Mouse (Mus musculus) heart, adult 11 months (tissue): ENCODE data around the gene Vegfd.

Source experiments
- DNase-seq: peaks from one replicate; pipeline ENCODE4 v3.0.0; 2022

Vegfd gene

DNA sequence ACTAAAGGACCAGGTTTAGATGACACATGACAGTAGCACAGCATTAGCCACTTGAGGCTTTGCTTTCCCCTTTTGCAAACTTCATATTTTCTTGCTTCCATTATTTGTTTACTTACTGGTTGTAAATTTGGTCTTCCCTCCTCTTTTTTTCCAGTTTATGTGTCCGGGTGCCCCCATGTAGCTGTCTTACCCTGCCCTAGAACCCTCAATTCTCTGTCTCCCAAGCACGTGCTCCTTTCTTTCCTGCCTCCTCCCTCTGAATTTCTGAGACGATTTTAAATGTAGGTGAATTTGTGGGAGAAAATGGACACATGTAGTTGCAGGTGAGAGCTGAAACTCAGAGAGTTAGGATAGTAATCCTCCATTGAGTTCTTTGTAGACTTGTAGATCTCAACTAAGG, 47.3 kb downstream of the Vegfd start:
- DNase-seq: no peak

DNA sequence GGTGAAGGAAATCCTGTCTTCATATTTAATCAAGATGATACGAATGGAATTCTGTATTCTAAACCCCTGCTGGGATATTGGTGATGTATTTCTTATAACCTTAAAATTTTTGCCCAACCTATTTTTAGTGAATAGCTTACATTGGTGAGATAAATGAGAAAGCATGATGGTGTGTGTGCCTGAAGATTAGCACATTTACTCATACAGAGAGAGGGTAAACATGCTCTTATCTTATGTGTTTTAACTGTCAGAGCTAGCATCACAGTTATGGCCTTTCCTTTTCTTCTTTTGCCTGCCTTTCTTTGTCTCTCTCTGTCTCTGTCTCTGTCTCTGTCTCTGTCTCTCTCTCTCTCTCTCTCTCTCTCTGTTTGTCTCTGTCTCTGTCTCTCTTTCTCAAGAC, 51.6 kb downstream of the Vegfd start:
- no peak for DNase-seq

DNA sequence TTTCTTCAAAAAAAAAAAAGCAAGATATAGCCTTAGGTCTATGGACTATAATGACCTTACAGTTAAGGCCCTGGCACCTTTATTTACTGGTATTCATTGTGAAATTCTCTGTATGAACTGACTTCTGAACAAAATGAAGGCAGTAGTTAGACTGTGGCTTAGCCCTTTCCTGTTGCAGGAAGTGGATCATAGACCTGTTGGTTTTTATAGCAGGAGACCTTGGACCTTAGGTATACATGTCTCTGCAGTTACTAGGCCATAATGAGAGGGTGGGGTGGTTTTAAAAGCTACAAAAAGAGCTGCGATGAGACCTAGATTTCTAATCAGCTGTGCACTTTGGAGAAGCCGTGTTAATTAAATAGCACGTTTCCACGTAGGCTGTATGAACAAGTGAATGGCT, 54.1 kb downstream of the Vegfd start:
- no peak for DNase-seq

DNA sequence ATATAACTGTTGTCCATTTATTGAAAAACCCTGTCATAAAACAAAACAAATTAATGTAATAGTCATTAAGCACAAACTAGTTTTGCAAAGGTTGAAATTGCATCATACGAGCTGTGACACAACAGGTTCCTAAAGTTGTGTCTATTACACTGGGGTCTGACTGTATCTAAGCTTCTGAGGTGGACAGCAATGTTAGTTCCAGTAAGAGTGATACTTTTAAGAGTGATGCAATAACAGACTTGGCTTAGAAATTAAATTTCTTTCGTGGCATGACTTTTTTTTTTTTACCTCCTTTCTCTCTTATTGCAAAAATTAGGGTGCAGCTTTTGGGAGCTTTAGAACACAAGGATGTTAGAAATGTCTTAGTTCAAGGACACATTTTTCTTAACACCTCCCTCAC, 55.0 kb downstream of the Vegfd start:
- DNase-seq: no peak

DNA sequence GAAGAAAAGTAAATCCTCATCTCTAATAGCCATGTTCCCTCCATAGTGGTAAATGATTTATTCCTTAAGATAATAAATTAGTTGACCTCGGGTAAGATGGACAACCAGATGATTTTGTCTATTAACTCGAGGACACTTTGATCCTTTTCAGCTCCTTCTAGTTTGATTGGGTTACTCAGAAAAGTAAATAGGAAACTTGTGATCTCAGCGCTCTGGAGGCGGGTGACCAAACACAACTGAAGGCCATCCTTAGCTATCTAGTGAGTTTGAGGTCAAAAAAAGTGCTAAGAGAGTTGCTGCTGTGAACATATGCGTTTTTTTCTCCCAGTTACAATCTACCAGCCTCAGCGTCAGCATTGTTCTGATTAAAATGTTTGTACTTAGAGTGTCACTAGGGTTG, 57.4 kb downstream of the Vegfd start:
- no peak for DNase-seq

DNA sequence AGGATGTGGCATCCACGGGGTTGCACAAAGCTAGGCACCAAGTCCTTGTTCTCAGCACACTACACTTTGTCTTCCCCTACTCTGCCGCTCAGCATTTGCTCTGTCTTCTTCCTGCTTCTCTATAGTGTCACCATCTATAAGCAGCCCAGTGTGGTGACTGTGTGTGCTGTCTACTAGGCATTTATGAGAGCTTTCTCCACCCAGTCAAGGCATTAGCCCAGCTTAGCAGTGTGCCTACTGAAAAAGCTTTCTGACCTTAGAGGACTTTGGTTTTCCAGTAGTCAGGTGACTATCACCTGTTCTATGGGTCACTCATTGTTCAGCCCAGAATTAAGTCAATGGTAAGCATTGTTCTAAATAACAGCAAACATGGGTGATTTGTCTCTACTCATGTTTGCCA, 58.0 kb downstream of the Vegfd start:
- DNase-seq: no peak

DNA sequence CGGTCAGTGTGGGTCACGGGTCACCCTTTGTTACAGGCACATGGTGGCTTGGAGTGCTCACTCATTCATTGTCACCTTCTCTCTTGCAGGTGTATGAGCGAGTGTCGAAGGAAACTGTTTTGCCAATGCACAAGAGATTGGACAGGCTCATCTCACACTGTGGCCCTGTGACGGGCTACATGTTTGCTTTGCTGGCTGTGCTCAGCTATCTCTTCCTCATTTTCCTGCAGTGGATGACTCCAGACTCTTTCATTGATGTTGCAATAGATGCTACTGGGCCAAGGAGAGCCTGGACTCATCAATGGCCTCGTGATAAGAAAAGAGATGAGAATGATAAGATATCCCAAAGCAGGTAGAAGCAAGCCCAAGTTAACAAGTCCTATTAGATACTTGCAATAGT, 58.4 kb downstream of the Vegfd start:
- DNase-seq: no peak

DNA sequence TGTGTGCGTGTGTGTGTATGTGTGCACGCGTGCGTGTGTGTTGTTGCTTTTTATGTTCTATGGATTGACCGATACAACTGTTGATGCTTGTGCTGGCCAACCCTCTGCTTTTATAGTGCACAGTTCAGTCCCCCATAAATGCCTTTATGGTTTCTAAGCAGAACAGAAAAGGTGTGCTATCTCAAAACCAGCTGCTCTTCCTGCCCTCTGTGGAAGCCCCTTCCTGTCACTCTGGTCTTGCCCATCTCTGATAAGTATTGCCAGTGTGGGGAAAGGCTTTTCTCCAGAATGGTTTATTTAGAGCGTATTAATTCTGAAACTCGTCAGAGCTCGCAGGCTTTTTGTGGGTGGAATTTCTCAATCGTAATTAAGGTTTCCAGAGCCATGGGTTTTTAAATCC, 59.5 kb downstream of the Vegfd start:
- DNase-seq: no peak

DNA sequence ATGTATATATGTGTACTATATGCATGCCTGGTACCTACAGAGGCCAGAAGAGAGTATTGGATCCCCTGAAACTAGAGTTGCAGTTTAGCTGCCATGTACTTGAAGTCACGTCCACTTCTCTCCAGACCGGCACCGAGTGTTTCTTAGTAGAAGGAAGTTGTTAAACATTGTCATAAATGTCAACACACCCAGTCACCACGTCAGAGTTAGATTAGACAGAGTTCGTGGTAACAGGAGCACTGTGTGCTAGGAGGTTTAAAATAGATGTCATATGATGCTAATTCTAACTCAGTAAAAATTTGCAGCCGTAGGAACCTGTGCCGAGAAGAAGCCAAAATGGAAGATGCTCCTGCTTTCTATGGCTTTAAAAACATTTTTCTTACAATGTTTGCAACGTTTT, 63.5 kb downstream of the Vegfd start, which contains the start of gene Asb11:
Gene Asb11 (plus strand): TSS at position 286 of the 400 bp plus-strand sequence.
- DNase-seq: no peak

DNA sequence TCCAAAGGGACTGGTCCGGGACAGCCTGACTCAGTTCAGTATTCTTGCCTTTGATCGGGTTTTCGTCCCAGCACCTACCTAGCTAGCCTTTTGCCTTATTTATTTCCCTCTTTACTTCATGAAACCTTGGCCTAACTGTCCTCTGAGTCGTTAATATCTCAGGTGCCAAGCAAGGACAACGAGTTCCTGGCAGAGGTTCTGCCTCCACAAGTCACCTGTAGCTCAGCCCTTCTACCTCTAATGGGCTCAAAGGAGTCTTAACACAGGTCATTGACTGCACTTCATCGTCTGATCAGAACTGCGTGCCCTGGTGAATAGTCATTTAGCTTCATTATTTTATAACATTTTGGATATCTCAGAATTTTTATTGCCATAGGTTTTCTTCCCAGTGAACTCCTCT, 66.3 kb downstream of the Vegfd start:
- no peak for DNase-seq

DNA sequence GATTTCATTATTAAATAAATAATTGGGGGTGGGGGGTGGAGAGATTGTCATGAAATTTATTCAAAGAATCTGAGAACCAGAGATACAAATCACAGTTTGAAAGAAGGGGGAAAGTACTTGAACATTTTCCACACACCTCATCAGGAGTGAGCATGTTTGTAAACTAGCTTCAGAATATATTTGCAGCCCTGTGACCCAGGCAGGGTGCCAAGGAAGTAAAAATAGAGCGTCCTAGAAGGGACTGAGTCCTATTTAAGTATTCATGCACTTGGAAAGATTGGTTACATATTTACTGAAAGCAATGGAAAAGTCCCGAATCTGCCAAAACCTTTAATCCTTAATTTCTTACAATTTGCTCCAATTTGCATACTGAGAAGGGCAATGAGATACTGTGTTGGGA, 67.0 kb downstream of the Vegfd start:
- DNase-seq: peak; percentile 90

DNA sequence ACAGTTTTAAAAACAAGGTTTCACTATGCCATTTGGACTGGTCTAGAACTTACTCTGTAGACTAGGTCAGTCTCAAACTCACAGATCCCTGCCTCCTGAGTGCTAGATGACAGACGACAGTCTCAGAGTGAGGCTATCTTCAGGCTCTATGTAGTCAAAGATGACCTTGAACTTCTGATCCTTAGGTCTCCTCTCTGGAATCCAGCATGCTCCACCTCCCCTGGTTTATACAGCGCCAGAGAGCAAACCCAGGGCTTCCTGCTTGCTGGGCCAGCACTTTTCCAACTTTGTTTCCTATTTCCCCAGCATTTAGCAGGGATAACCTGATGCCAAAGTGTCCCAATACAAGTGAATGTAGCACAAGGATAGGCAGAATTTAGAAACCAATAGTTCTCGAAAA, 67.5 kb downstream of the Vegfd start:
- DNase-seq: no peak

DNA sequence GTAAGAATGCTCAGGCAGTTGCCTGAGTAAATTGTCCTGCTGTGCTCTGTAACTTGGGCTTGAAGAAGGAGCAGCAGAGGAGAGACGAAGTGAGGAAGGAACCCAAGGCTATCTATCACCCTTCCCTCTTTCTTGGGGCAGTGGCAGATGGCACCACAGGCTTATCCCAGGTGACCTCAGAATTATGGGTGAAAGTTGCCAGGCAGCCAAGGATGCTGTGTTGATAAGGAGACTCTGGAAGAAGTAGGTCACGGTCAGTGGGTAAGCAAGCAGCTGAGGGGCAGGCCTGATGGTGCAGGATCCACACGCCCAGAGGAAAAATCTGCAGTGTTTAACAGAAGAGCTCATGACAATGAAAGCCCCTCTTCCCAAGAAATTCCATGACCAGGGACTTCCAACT, 68.1 kb downstream of the Vegfd start:
- no peak for DNase-seq

DNA sequence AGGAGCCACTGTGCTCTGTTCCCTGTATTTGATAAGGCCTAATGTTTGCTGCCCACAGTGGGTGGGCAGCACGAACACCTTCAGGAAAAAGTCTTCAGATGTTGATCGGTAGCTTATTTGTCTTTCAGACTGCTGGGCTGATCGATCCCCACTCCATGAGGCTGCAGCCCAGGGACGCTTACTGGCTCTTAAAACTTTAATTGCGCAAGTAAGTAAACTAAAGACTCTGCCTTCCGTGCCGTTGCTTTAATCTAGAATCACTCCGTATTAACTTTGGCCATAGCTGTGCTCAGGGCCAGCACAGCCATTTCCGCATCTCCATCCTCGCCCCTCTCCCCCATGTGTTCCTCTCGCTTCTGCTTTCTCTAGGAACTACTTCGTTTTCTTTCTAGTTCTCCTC, 72.4 kb downstream of the Vegfd start:
- no peak for DNase-seq

DNA sequence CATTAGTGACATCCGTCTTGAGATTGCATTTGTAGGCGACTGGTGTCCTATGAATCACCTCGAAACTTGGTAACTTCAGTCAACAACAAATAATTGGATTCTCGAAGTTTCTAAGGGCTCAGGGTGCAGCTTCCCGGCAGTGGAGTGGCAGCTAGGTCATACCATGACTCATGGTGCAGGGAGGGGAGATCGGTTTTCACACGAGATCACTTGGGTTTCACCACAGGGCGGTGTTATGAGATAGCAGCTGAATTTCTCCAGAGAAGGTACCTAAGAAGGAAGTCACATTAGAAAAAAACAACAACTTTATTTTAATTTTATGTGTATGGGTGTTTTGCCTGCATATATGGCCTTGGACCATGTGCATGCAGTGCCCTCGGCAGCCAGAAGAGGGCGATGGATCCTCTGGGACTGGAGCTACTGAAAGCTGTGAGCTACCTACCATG, 73.0 kb downstream of the Vegfd start:
- no peak for DNase-seq

DNA sequence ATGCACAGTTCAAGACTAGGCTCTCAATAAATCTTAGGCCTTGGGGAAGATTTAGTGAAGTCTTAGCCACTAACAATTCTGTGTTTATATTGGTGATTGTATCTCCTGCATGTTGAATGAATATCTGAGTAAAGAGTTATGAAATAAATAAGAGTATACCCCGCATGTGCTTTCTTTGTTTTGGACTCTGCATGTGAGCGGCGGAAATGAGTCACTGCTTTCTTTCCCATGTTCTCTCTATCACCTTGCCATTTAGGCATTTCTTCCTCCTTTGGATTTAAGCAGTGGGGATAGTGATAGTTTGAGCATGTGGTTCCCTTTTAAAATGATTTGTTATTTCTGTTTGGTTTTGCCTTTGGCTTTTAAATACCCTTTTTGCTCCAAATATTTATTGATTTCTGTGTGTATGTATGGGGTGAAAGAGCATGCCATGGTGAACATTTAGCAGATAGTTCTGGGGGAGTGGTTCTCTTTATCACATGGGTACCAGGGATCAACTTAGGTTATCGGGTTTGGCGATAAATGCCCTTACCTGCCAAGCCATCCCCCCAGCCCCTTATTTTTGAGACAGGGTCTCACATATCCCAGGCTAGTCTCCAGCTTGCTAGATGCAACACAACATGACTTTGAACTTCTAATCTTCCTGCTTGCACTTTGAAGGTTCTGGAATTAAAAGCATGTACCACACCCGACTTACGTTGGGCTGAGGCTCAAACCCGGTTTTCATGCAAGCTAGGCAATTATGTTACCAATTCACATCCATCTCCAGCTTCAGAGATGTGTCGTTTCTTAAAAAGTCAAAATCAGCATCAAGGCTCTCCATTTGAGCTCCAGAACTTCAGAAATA, 73.9 kb downstream of the Vegfd start:
- DNase-seq: no peak

DNA sequence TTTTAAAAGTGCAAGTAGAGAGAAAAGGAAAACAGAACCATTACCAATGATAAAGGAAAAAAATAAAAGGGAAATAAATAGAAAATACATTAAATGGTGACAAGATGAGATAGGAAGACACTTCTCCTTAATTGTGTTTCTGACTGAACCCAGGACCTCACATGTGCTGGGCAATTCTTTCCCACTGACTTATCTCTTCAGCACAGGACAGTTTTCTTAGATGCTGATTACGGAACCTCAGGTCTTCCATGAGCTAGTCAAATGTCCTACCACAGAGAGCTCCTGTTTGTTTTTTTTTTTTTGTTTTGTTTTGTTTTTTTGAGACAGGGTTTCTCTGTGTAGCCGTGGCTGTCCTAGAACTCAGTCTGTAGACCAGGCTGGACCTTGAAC, 74.5 kb downstream of the Vegfd start:
- no peak for DNase-seq

DNA sequence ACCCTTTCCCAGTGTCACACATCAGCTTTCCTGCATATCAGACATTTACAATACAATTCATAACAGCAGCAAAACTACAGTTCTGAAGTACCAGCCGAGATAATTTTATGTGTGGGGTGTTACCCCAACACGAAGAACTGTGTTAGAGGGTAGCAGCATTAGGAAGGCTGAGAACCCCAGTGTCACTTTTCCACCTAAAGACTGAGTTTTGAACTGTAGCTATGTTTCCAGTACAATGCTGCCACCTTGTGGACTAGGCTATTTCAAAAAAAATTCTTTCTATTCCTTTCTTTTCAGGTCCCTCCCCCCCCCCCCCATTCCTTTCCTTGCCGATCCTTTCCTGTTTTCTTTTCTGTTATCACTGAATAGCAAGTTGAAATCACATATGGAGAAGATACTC, 76.0 kb downstream of the Vegfd start:
- DNase-seq: no peak
